Mouse (Mus musculus) urinary bladder, postnatal 4 days (tissue): Measurements from ENCODE around the gene Lfng.

Source experiments
- DNase-seq, 2 experiments: peaks; one replicate each; pipeline ENCODE4 v3.0.0; 2021 to 2022; ENCODE audit warnings: low spot score in 2 of 2

Gene Lfng

DNA sequence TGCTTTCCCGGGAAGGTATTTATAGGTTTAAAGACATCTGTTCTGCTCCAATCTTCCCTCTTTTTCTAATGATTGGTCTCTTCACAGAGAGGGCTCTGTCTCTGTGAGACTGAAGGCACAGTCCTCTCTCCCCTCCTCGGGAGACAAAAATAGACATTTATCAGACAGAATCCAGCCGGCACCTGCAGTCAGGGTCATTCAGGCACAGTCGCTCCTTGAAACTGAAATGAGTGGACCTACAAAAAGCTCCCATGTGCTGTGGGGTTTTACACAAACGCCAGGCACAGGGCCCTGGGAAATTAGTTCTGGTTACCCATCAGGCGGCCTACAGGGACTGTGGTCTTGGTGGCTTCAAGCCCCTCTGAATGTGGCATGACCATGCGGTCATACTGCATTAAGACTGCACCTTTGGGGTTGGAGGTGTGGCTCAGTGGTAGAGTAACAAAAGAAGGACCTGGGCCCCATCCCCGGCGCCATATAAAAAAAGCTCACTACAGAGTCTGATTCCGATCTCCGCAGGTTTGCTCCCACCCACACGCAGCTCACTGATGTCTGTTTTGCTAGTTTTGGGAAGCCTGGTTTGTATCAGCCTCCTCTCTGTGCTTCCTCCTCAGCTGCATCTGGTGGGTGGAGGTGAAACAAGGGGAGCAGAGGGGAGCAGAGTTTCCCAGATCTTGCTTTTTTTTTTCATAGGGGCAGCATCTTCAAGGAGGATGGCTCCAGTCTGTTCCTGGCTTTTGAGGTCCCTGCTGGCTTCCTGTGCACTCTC lies 54.9 kb downstream of the Lfng start:
- no peak for DNase-seq

DNA sequence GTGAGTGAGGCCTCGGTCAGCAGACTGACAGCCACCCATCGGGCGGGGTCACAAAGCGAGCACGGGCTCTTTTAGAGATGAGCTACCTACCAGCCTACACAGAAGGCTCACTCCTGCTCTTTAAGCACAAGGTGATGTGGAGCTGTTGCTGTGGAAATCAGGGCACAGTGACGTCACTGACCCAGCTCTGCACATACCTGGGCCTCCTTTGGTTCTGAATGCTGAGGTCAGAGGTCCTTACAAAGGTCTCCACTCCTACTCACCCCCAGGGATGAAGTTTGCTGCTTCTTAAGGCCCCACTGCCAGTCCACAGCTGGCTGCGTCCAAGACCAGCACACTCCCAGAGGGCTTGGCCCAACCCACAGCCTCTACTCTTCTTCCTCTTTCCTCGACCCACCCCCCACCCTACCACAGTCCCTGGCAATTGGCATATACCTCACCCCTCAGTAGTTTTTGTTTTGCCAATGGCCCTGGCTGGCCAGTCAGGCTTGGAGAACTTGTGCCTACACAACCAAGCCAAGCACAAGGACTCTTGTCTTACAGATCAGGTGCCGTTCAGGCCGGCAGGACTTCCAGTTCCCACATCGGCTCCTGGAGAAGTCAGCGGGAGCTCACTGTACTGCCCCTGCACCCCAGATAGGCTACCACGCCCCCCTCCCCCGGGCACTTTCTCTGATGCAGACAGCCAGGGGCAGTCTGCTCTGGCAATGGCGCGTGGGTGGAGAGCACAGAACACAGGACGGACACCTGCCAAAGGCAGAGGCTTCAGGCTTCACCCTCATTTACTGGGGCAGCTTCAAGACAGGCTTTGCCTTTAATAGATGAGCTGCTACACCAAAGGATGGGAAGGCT lies 55.8 kb downstream of the Lfng start:
- no peak for DNase-seq

DNA sequence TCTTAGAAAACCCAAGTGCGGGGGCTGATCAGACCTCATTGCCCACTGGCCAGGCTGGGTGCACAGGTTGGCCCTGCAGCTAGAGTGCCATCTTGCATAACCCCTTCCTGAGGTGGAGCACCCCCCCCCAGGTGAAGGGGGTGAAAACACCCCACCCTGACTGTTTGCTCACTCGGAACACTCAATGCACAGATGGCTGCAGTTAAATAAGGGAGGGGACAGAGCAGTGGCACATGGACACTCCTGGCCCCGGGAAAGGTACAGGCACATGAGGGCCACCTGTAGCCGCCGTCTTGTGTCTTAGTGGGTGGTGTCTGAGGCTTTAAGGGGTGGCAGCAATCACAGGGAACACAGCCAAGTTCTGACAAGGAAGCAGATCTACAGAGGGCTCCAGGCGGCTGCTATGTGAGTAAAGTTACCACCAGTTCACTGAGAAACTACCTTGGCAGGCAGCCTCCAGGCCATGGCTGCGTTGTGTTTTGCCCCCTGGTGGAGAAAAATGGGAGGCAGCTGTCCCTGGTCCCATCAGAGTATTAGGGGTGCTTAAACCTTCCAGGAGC lies 56.6 kb downstream of the Lfng start:
- peak; percentile 68 to 76 for DNase-seq
